Mouse (Mus musculus) embryonic facial prominence, embryonic 12.5 days (tissue): ENCODE results near the gene Gtf3c6. TPM values are rescaled to one million over a fixed set of nuclear protein-coding genes. Genes with fewer than 3 reads are reported as not detected.

Source experiments
- ATAC-seq: fragments of 200-750 bp; cut with Nextera tagmentation; 2 replicates; pipeline ENCODE4 v1.8.0; 2017; ENCODE audit not compliant: insufficient number of reproducible peaks, insufficient read depth, low FRiP score, low TSS enrichment
- H3K27ac ChIP-seq: fragments of 300-500 bp; sonication (generic); 2 replicates; pipeline ENCODE4 v1.5.1; 2016; ENCODE audit warnings: mild to moderate bottlenecking
- H3K27me3 ChIP-seq: fragments of 300-500 bp; sonication (generic); 2 replicates; pipeline ENCODE4 v1.6.1; 2016; ENCODE audit warnings: mild to moderate bottlenecking, moderate library complexity
- H3K36me3 ChIP-seq: fragments of 300-500 bp; sonication (generic); 2 replicates; pipeline ENCODE4 v1.6.1; 2016; ENCODE audit warnings: mild to moderate bottlenecking
- H3K4me1 ChIP-seq: fragments of 300-500 bp; sonication (generic); 2 replicates; pipeline ENCODE4 v1.6.1; 2016
- H3K4me2 ChIP-seq: fragments of 300-500 bp; sonication (generic); replicated peaks from 2 replicates; pipeline ENCODE4 v1.6.1; 2016; ENCODE audit warnings: mild to moderate bottlenecking, moderate library complexity
- H3K4me3 ChIP-seq: fragments of 300-500 bp; sonication (generic); 2 replicates; pipeline ENCODE4 v1.5.1; 2016; ENCODE audit warnings: mild to moderate bottlenecking
- H3K9ac ChIP-seq: fragments of 300-500 bp; sonication (generic); 2 replicates; pipeline ENCODE4 v1.6.1; 2016; ENCODE audit warnings: mild to moderate bottlenecking, moderate library complexity
- H3K9me3 ChIP-seq: fragments of 300-500 bp; sonication (generic); 2 replicates; pipeline ENCODE4 v1.6.1; 2016; ENCODE audit warnings: mild to moderate bottlenecking, moderate library complexity
- WGBS: fragments of 180-500 bp; shearing (Covaris S2); methylation state at CpG from one replicate; pipeline ENCODE4 v1.1.7; 2016; 5-methylcytosine and 5-hydroxymethylcytosine counted together
- polyA plus RNA-seq: library from polyadenylated mRNA; unstranded; fragments of >200 nt; fragmentation: Nextera tagmentation; extraction: Ambion mirVana; gene quantifications from 2 replicates; pipeline ENCODE4 v1.2.1, GENCODE M21; 2016

Gene Gtf3c6
- polyA plus RNA-seq, 1 experiment from 2014 or later = 145 TPM

- WGBS = 79% methylated on average over 3 of the region's 3 CpGs
- no peaks in the 10 kb centered on the region for H3K4me1 ChIP-seq
- H3K4me2 ChIP-seq = no peak overlapping the region
- no peaks in the 10 kb centered on the region for H3K27me3 ChIP-seq
- no peaks in the 10 kb centered on the region for H3K9me3 ChIP-seq
- H3K4me3 ChIP-seq = no peak overlapping the region
- H3K27ac ChIP-seq = no peak overlapping the region
- no peak for ATAC-seq
- peaks cover 27% of the 10 kb centered on the region for H3K36me3 ChIP-seq
- no peak overlapping the region for H3K9ac ChIP-seq
Measured at GRCm38 (mm10) chr10:40218874-40219273, 39.0 kb downstream of the Gtf3c6 start.

- Histone ChIP-seq H3K9me3 (no peaks in the 10 kb centered on the region), H3K27me3 (no peaks in the 10 kb centered on the region), H3K4me2 (no peak overlapping the region), H3K4me3 (no peak overlapping the region), H3K36me3 (no peaks in the 10 kb centered on the region), H3K9ac (no peak overlapping the region), H3K27ac (no peak overlapping the region), H3K4me1 (no peaks in the 10 kb centered on the region)
- peak; percentile 72; the same call in 1 of the 2 replicates for ATAC-seq
- 35% methylated on average over 13 of the region's 13 CpGs for WGBS
Measured at GRCm38 (mm10) chr10:40212443-40213169, 45.3 kb downstream of the Gtf3c6 start.

Other genes starting within 250 kb of the Gtf3c6 start
- gene Mfsd4b1, start 232.8 kb downstream of the Gtf3c6 start, polyA plus RNA-seq = 0.13 TPM in 1 of 2 replicates, not detected in the other
- 5.4 and 6.5 TPM in 2 replicates for gene Slc16a10, start 115.8 kb downstream of the Gtf3c6 start, polyA plus RNA-seq
- gene Rpf2, start 11.1 kb downstream of the Gtf3c6 start, polyA plus RNA-seq = 63.8 and 64.6 TPM in 2 replicates
- 59.2 and 65.4 TPM in 2 replicates for gene Amd1, start 44.1 kb upstream of the Gtf3c6 start, polyA plus RNA-seq
- 15.0 and 15.8 TPM in 2 replicates for gene Cdk19, start 81.5 kb upstream of the Gtf3c6 start, polyA plus RNA-seq